Mouse (Mus musculus): ENCODE data around the gene Stag1. TPM values are rescaled to one million over a fixed set of nuclear protein-coding genes. Genes with fewer than 3 reads are reported as not detected.
"Not testable (repeated sequence)": the region's sequence is repeated elsewhere in the genome, so short reads cannot be mapped to it uniquely, and the experiment has no call there.

Gene Stag1
- polyA plus RNA-seq, 1 experiment from 2014 or later, result 53.9 TPM

- Histone ChIP-seq H3K27me3 (ENCODE audit: poor library complexity, severe bottlenecking) (no peaks in the 10 kb centered on the region), H3K36me3 (replicated peaks) (peaks cover 11% of the 10 kb centered on the region), H3K27ac (no peak overlapping the region), H3K9me3 (peaks cover 8% of the 10 kb centered on the region; the same call in 1 of the 2 replicates), H3K4me3 (no peak overlapping the region), H3K4me1 (no peaks in the 10 kb centered on the region)
- DNase-seq (ENCODE audit: extremely low spot score, low spot score), result no peak
Observed at GRCm38 (mm10) chr9:100660587-100660986, 63.0 kb downstream of the Stag1 start.

DNA sequence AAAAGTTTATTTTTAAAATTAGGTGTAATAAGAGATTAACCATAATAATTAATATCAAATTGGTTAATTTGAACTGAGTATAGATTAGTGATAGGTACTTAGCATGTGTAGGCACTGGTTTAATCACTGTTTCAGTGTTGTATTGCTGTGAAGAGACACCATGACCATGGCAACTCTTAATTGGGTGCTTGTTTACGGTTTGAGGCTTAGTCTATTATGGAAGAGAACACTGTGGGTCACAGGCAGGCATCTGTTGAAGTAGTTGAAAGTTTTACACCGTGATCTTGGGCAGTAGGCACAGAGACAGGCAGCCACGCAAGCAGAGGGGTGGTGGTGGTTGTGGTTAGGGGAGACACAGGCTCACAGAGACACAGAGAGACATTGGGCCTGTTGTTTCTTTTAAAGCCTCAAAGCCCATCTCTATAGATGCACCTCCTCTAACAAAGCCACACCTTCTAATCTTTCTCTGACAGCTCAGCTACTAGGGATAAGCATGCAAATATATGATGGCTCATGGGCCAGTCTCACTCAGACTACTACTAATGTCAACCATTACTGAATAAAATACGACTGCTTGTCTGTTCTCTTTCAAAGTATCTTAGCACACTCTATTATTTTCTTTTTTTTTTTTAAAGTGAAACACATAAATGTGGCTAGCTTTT, 66.0 kb downstream of the Stag1 start:
- peaks cover 8% of the 10 kb centered on the region; the same call in 1 of the 2 replicates for H3K9me3 ChIP-seq
- 92% methylated on average over 4 of the region's 4 CpGs for WGBS
- no peak for DNase-seq (ENCODE audit: extremely low spot score, low spot score)

GRCm38 (mm10) chr9:100670151-100670550, 72.6 kb downstream of the Stag1 start:
- no peak for DNase-seq (ENCODE audit: extremely low spot score, low spot score)
- H3K27me3 ChIP-seq (ENCODE audit: poor library complexity, severe bottlenecking), result no peaks in the 10 kb centered on the region
- WGBS, result 89% methylated on average over 5 of the region's 5 CpGs
- 0 out of 2 replicates have a peak, but pooled peaks cover 5% of the 10 kb centered on the region for H3K36me3 ChIP-seq (replicated peaks)
- no peak overlapping the region for H3K4me3 ChIP-seq
- H3K4me1 ChIP-seq, result no peaks in the 10 kb centered on the region
- H3K9me3 ChIP-seq, result no peaks in the 10 kb centered on the region
- no peak overlapping the region for H3K27ac ChIP-seq

More for the DNA sequence above, 66.0 kb downstream of the Stag1 start:
- H3K27me3 ChIP-seq (ENCODE audit: poor library complexity, severe bottlenecking), result no peaks in the 10 kb centered on the region
- no peak overlapping the region for H3K4me3 ChIP-seq
- H3K36me3 ChIP-seq (replicated peaks), result peaks cover 11% of the 10 kb centered on the region
- H3K4me1 ChIP-seq, result no peaks in the 10 kb centered on the region
- no peak overlapping the region for H3K27ac ChIP-seq

GRCm38 (mm10) chr9:100679036-100679435, 81.4 kb downstream of the Stag1 start:
- DNase-seq (ENCODE audit: extremely low spot score, low spot score), result no peak
- Histone ChIP-seq H3K36me3 (replicated peaks) (0 out of 2 replicates have a peak, but pooled peaks cover 3% of the 10 kb centered on the region), H3K4me1 (no peaks in the 10 kb centered on the region), H3K4me3 (no peak overlapping the region), H3K27me3 (ENCODE audit: poor library complexity, severe bottlenecking) (no peaks in the 10 kb centered on the region), H3K27ac (no peak overlapping the region), H3K9me3 (no peaks in the 10 kb centered on the region)

DNA sequence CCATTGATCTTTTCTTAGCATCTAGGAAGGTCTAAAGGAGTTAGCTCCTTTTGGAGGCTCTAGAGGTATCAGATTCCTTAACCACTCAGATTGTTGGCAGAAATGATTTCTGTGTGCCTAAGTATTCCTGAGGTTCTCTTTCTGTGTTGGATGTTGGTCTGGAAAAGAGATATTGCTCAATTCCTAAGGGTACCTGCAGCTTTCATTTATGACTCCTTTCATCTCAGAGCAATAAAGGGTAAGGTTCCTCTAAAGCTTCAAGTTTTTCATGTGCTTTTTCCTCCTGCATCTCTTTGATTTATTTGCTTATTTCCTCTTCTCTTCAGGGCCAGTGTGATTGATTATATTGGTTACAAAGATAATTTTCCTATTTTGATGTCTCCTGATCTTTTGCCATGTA, 84.7 kb downstream of the Stag1 start:
- H3K4me3 ChIP-seq, result no peak overlapping the region
- no peaks in the 10 kb centered on the region for H3K9me3 ChIP-seq
- no peak overlapping the region for H3K27ac ChIP-seq
- no peaks in the 10 kb centered on the region for H3K36me3 ChIP-seq (replicated peaks)
- H3K4me1 ChIP-seq, result peaks cover 21% of the 10 kb centered on the region
- no peak for DNase-seq (ENCODE audit: extremely low spot score, low spot score)
- no peaks in the 10 kb centered on the region for H3K27me3 ChIP-seq (ENCODE audit: poor library complexity, severe bottlenecking)

GRCm38 (mm10) chr9:100685769-100686487, 88.3 kb downstream of the Stag1 start:
- Histone ChIP-seq H3K4me3 (peak overlapping the region; percentile 14; the same call in 1 of the 2 replicates), H3K9me3 (no peaks in the 10 kb centered on the region), H3K27ac (no peak overlapping the region), H3K27me3 (ENCODE audit: poor library complexity, severe bottlenecking) (no peaks in the 10 kb centered on the region), H3K36me3 (replicated peaks) (no peaks in the 10 kb centered on the region), H3K4me1 (peaks cover 21% of the 10 kb centered on the region)
- 35% methylated on average over 3 of the region's 3 CpGs for WGBS
- DNase-seq (ENCODE audit: extremely low spot score, low spot score), result peak; percentile 46

- no peak for DNase-seq (ENCODE audit: extremely low spot score, low spot score)
- H3K27me3 ChIP-seq (ENCODE audit: poor library complexity, severe bottlenecking), result no peaks in the 10 kb centered on the region
- H3K9me3 ChIP-seq, result no peaks in the 10 kb centered on the region
- no peak overlapping the region for H3K27ac ChIP-seq
- H3K36me3 ChIP-seq (replicated peaks), result no peaks in the 10 kb centered on the region
- WGBS, result 91% methylated on average over 3 of the region's 3 CpGs
- no peak overlapping the region for H3K4me3 ChIP-seq
- peaks cover 21% of the 10 kb centered on the region for H3K4me1 ChIP-seq
Observed at GRCm38 (mm10) chr9:100689765-100690316, 92.2 kb downstream of the Stag1 start.

DNA sequence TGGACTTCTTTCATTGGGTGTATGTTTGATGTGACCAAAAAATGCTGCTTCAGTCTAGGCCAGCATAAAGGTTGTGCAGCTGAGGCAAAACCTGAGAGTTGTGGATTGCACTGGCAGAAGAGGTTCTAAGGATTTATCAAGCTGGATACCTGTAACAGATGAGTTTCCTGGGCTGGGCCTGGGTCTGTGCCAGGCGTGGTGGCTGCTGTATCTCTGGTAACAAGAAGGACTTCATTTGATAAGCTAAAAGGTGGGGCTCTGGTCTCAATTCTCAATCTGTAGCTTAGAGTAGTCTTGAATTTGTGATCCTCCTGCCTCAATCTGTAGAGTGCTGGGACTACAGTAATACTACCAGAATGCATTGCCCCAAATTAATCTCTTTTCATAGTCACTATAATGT, 94.6 kb downstream of the Stag1 start:
- Histone ChIP-seq H3K9me3 (no peaks in the 10 kb centered on the region), H3K4me3 (no peak overlapping the region), H3K27me3 (ENCODE audit: poor library complexity, severe bottlenecking) (no peaks in the 10 kb centered on the region), H3K36me3 (replicated peaks) (no peaks in the 10 kb centered on the region), H3K27ac (no peak overlapping the region), H3K4me1 (no peaks in the 10 kb centered on the region)
- WGBS, result 94% methylated on average over 1 of the region's 1 CpGs
- no peak for DNase-seq (ENCODE audit: extremely low spot score, low spot score)

- H3K27ac ChIP-seq, result no peak overlapping the region
- H3K27me3 ChIP-seq (ENCODE audit: poor library complexity, severe bottlenecking), result no peaks in the 10 kb centered on the region
- no peaks in the 10 kb centered on the region for H3K36me3 ChIP-seq (replicated peaks)
- 89% methylated on average over 2 of the region's 2 CpGs for WGBS
- DNase-seq (ENCODE audit: extremely low spot score, low spot score), result no peak
- H3K4me3 ChIP-seq, result no peak overlapping the region
- H3K4me1 ChIP-seq, result no peaks in the 10 kb centered on the region
- no peaks in the 10 kb centered on the region for H3K9me3 ChIP-seq
Observed at GRCm38 (mm10) chr9:100696537-100696936, 98.9 kb downstream of the Stag1 start.

DNA sequence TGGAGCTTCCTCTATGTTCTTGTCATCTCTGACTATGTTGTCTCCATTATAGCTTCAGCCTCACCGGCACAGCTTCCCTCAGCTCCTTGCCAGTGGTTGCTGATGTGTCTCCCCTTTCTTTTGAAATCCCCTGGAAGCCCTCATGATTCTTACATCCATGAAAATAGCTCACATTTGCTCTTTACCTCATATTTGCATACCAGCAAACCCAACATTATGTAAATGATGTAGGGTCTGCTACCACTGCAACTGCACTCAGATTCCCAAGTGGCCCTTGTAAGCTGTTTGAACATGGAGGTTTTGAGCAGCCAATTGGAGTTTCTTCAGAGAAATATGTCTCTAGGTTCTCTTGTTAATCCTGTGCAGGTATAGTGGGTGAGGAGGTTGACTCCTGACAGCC, 110.0 kb downstream of the Stag1 start:
- Histone ChIP-seq H3K4me1 (no peaks in the 10 kb centered on the region), H3K36me3 (replicated peaks) (no peaks in the 10 kb centered on the region), H3K9me3 (no peaks in the 10 kb centered on the region), H3K27ac (no peak overlapping the region), H3K27me3 (ENCODE audit: poor library complexity, severe bottlenecking) (no peaks in the 10 kb centered on the region), H3K4me3 (no peak overlapping the region)
- WGBS, result 100% methylated on average over 1 of the region's 1 CpGs
- no peak for DNase-seq (ENCODE audit: extremely low spot score, low spot score)

DNA sequence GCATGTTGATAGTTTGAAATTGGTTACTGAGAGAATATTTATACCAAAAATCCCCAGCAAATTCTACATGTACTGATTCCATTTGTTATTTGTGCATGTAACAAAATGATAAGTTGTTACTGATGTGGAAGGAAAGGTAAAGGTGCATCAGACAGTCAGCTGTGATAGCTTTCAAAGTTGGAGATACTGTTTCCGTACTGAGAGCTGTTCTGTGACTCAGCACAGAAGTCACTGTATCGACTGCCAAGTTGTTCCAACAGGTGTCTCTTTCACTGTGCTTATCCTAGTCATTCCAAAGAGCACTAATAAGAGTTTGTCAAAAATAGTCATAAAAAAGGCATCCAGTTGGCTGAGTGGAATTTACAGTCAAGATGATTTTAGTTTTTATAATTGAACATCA, 114.1 kb downstream of the Stag1 start:
- 90% methylated on average over 2 of the region's 2 CpGs for WGBS
- H3K4me3 ChIP-seq, result no peak overlapping the region
- DNase-seq (ENCODE audit: extremely low spot score, low spot score), result no peak
- no peak overlapping the region for H3K27ac ChIP-seq
- peaks cover 9% of the 10 kb centered on the region for H3K36me3 ChIP-seq (replicated peaks)
- H3K27me3 ChIP-seq (ENCODE audit: poor library complexity, severe bottlenecking), result no peaks in the 10 kb centered on the region
- H3K9me3 ChIP-seq, result no peaks in the 10 kb centered on the region
- H3K4me1 ChIP-seq, result no peaks in the 10 kb centered on the region

DNA sequence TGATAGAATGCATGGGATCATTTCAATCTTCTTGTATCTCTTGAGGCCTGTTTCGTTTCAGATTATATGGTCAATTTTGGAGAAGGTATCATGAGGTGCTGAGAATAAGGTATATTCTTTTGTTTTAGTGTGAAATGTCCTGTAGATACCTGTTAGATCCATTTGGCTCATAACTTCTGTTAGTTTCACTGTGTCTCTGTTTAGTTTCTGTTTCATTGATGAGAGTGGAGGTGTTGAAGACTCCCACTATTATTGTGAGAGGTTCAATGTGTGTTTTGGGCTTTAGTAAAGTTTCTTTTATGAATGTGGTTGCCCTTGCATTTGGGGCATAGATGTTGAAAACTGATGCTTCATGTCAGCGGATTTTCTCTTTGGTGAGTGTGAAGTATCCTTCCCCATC, 127.2 kb downstream of the Stag1 start:
- not testable (repeated sequence) for H3K27ac ChIP-seq; H3K27me3 ChIP-seq (ENCODE audit: poor library complexity, severe bottlenecking); DNase-seq (ENCODE audit: extremely low spot score, low spot score); H3K4me1 ChIP-seq; H3K4me3 ChIP-seq
- H3K36me3 ChIP-seq (replicated peaks), result peaks cover 18% of the 10 kb centered on the region
- peaks cover 13% of the 10 kb centered on the region; the same call in 1 of the 2 replicates for H3K9me3 ChIP-seq
- WGBS, result 96% methylated on average over 2 of the region's 2 CpGs

- DNase-seq (ENCODE audit: extremely low spot score, low spot score), result no peak
- no peaks in the 10 kb centered on the region for H3K27me3 ChIP-seq (ENCODE audit: poor library complexity, severe bottlenecking)
- WGBS, result 98% methylated on average over 1 of the region's 1 CpGs
- H3K27ac ChIP-seq, result no peak overlapping the region
- H3K36me3 ChIP-seq (replicated peaks), result no peaks in the 10 kb centered on the region
- peaks cover 16% of the 10 kb centered on the region for H3K4me1 ChIP-seq
- no peak overlapping the region for H3K4me3 ChIP-seq
- no peaks in the 10 kb centered on the region for H3K9me3 ChIP-seq
Observed at GRCm38 (mm10) chr9:100731839-100732238, 134.2 kb downstream of the Stag1 start.

Data from forebrain, embryonic 10.5 days (tissue).